Comparison of ENCODE assay signal across 1 mouse cellular context in genomic region chr7:19932133-19932876, GRCm38 (mm10).
TF ChIP-seq lines count a peak whose summit lies in the region.

No protein-coding gene starts in this region.

TF ChIP-seq in MEL, 35 proteins besides CTCF, POLR2A, EP300 and RAD21:
- TF ChIP-seq GABPA (IDR thresholded peaks at IDR 0.05; ENCODE audit: low read depth, low read length) (no peak), NRF1 (IDR thresholded peaks at IDR 0.05; ENCODE audit: insufficient read depth, low read depth, low read length, poor library complexity, severe bottlenecking) (peak; percentile 59; the same call in 1 of the 2 replicates)
